Mouse (Mus musculus): ENCODE results near the gene Anxa4. TPM values are rescaled to one million over a fixed set of nuclear protein-coding genes. Genes with fewer than 3 reads are reported as not detected.
A peak's percentile ranks its signal among the peaks of the same experiment; 100 is the strongest.

Anxa4 gene
- 5.3 and 6.2 TPM in 2 replicates for polyA plus RNA-seq (2015; fragmentation: Nextera tagmentation; extraction: Ambion mirVana)

DNA sequence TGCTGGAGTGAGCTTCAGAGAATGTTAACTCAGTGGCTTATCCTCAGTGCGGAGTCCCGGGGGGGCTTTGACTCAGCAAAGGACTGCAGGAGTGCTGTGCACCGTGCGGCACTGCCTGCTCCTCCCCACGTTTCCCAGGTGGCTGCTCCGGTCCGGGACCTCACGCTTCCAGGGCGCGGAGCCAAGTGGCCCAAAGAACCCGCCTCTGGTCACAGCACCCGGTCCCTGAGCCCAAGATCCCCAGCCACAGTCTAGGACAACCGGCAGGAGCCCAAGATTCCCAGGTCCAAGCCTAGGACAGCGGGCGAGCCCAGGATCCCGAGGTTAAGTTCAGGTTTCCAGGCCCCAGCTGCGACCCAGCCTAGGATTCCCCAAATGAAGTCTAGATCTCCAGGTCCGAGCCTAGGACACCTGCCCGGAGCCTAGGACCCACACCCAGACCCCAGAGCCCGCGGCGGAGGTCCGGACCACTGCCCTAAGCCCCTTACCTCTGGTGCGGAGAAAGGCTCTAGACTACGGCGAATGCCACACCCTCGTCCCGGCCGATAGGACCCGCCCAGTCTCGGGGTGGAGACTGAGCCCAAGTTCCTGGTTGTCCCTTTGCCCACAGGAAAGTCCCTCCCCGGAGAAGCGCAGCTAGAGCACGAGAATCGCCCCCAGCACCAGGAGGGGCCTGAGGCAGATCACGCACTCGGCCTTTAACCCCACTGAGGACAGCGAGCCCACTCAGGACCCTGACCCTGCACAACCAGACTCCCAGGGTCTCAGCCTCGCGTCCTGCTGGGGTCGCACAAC, at the start of gene Anxa4:
TSS of gene Anxa4 (minus strand) at position 564 of the 795 bp plus-strand sequence.
- no peak for ATAC-seq (ENCODE audit: low FRiP score)
- WGBS, result 1% methylated on average over 41 of the region's 41 CpGs
- peaks cover 51% of the 10 kb centered on the region for H3K27me3 ChIP-seq
- peaks cover 15% of the 10 kb centered on the region for H3K4me1 ChIP-seq (replicated peaks)
- H3K4me2 ChIP-seq, result peak within 1 kb of the TSS; percentile 77
- no peaks in the 10 kb centered on the region for H3K36me3 ChIP-seq
- H3K9ac ChIP-seq, result peak within 1 kb of the TSS; percentile 66
- H3K27ac ChIP-seq, result no peak within 1 kb of the TSS
- H3K9me3 ChIP-seq, result no peaks in the 10 kb centered on the region
- peak within 1 kb of the TSS; percentile 43 for H3K4me3 ChIP-seq

DNA sequence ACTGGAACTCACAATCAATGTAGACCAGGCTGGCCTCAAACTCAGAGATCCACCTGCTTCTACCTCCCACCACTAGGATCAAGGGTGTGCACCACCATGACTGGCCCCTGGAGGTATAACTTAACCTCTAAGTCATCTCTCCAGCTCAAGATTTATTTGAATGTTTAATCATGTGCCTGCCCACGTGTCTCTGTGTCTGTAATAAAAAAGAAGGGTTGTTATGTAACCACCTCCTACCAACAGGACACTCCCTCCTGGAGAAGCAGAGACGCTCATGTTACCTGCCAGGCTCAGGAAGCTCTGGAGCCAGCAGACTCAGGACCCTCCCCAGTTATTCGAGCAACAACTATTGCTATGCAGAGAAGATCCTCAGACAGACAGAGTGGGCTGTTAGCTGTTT, 48.6 kb upstream of the Anxa4 start:
- H3K27ac ChIP-seq, result no peak overlapping the region
- 66% methylated on average over 3 of the region's 3 CpGs for WGBS
- no peak for ATAC-seq (ENCODE audit: low FRiP score)
- no peaks in the 10 kb centered on the region for H3K27me3 ChIP-seq
- no peak overlapping the region for H3K4me3 ChIP-seq
- H3K9ac ChIP-seq, result no peak overlapping the region
- H3K4me1 ChIP-seq (replicated peaks), result no peaks in the 10 kb centered on the region
- no peaks in the 10 kb centered on the region for H3K36me3 ChIP-seq
- no peaks in the 10 kb centered on the region for H3K9me3 ChIP-seq
- no peak overlapping the region for H3K4me2 ChIP-seq

DNA sequence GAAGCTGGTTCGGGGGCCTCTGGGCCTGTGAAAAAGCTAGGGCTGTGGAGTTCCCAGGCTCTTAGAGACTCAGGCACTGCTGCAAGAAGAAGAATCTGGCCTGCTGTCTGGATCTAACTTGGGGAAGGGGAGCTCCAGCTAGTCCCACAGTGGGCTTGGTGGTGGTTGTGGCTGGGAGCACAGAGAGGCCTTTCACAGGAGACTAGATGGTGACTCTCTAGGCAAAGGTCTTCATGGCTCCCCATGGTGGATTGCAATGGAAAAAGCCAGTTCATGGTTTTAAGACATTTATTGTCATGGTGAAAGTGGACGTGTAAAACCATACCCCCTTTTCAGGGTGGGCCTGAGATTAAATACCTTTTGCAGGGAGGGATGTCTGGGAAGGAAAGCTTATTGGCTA, 45.7 kb upstream of the Anxa4 start:
- Histone ChIP-seq H3K9ac (no peak overlapping the region), H3K27me3 (no peaks in the 10 kb centered on the region), H3K4me1 (replicated peaks) (no peaks in the 10 kb centered on the region), H3K4me3 (no peak overlapping the region), H3K36me3 (no peaks in the 10 kb centered on the region), H3K9me3 (no peaks in the 10 kb centered on the region), H3K4me2 (no peak overlapping the region), H3K27ac (no peak overlapping the region)
- no peak for ATAC-seq (ENCODE audit: low FRiP score)
- 85% methylated on average over 2 of the region's 2 CpGs for WGBS

DNA sequence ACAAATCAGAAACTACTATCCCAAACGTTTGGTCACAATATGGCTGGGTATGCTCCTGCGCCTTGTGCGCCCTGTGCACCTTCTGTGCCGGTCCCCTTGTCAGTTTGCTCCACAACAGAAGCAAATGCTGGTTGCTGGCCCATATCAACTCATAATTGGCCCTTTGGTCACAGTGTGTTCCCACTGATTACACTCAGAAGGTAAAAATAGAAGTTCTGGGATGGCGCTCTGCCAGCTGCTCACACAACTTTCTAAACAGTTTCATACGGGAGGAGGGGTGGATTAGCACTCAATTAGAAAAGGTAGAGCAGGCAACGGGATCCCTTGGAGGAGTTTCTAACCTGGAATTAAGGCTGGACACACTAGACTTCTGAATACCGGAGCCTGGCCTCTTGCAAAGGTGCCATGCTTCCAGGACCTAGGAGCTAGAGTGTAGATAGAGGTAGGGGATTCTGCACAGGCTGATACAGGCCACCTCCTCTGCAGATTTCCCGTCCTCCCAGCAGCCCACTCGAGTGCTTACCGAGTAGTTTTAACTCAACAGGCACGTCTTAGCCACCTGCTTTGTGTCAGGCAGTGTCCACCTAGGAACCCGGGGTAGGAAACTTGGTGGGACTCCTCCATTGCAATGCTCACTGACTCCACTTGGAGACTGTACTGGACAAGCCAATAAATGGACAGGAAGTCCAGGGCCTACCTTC, 39.6 kb upstream of the Anxa4 start:
- Histone ChIP-seq H3K4me3 (no peak overlapping the region), H3K36me3 (no peaks in the 10 kb centered on the region), H3K4me2 (no peak overlapping the region), H3K4me1 (replicated peaks) (no peaks in the 10 kb centered on the region), H3K27ac (no peak overlapping the region), H3K27me3 (no peaks in the 10 kb centered on the region), H3K9me3 (no peaks in the 10 kb centered on the region), H3K9ac (no peak overlapping the region)
- 89% methylated on average over 13 of the region's 13 CpGs for WGBS
- no peak for ATAC-seq (ENCODE audit: low FRiP score)

DNA sequence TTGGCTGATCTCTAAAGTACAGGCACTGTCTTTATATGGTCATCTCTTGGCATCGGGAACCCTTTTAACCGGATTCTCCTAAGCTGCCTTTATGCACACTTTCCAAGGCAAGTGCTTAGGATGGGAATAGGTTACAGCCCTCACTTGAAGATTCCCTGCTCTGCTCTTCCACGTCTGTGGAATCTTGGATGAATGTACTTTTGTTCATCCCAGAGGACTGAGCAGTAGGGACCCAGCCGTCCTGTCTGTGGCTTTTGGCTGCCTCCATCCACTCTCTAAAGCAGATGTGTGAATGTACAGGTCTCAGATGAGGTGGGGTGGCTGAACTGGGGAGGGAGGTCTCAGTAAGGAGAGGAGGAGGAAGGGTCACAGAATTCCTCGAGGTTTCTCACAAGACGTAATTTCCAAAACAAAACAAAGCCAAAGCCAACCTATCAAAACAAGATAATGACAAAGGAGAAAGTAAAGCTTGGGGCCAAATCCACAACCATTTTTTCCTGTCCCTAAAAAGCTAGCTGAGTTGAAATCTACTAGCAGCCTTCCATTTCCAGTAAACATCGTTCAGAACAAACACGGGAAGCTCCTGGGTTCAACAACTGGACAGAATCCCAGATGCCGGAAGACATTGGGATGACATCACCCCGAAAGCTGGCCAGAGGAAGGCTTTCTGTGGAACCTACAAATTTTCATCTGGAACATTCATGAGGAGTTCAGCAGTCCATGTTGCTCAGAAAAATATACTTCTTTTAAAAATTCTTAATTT, 37.5 kb upstream of the Anxa4 start:
- ATAC-seq (ENCODE audit: low FRiP score), result no peak
- no peaks in the 10 kb centered on the region for H3K36me3 ChIP-seq
- H3K27me3 ChIP-seq, result no peaks in the 10 kb centered on the region
- H3K9ac ChIP-seq, result no peak overlapping the region
- H3K4me1 ChIP-seq (replicated peaks), result no peaks in the 10 kb centered on the region
- H3K4me2 ChIP-seq, result no peak overlapping the region
- no peak overlapping the region for H3K4me3 ChIP-seq
- 83% methylated on average over 10 of the region's 10 CpGs for WGBS
- H3K9me3 ChIP-seq, result no peaks in the 10 kb centered on the region
- no peak overlapping the region for H3K27ac ChIP-seq

DNA sequence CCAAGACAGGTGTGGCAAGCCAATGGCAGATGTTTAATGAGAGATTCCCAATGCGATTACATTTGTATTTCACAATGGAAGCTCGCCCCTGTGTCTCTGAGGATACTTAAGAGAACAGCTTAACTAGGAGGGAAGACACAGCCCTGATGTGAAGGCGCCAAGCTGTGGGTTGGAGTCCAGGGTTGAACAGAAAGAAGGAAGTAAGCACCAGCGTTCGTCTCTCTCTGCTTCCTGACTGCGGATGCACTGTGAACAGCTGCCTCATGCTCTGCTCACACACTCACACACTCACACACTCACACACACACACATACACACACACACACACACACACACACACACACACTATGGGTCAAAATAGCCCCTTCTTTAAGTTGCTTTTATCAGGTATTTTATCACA, 36.4 kb upstream of the Anxa4 start:
- WGBS, result 84% methylated on average over 6 of the region's 6 CpGs

DNA sequence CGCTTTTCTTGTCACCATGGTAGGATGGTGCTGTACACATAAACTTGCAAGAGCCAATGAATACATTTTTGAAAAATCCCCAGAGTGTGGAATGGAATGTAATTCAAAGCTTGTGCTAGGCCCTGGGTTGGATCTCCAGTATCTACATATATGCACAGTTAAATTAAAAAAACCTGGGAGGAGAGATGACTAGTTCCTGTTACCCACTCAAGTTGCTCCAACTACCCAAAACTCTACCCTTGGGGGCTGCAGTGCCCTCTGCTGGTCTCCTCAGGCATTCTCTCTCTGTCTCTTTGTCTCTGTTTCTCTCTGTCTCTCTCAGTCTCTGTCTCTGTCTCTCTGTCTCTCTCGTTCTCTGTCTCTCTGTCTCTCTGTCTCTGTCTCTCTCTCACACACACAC, 34.0 kb upstream of the Anxa4 start:
- H3K4me3 ChIP-seq, result no peak overlapping the region
- no peaks in the 10 kb centered on the region for H3K9me3 ChIP-seq
- no peak overlapping the region for H3K27ac ChIP-seq
- no peak overlapping the region for H3K9ac ChIP-seq
- H3K27me3 ChIP-seq, result peaks cover 13% of the 10 kb centered on the region
- no peaks in the 10 kb centered on the region for H3K36me3 ChIP-seq
- ATAC-seq (ENCODE audit: low FRiP score), result no peak
- 83% methylated on average over 2 of the region's 2 CpGs for WGBS
- peaks cover 4% of the 10 kb centered on the region for H3K4me1 ChIP-seq (replicated peaks)
- no peak overlapping the region for H3K4me2 ChIP-seq

More for the DNA sequence above, 36.4 kb upstream of the Anxa4 start:
- Histone ChIP-seq H3K9me3 (no peaks in the 10 kb centered on the region), H3K4me3 (no peak overlapping the region), H3K4me1 (replicated peaks) (no peaks in the 10 kb centered on the region), H3K36me3 (no peaks in the 10 kb centered on the region), H3K4me2 (no peak overlapping the region), H3K9ac (no peak overlapping the region), H3K27me3 (no peaks in the 10 kb centered on the region), H3K27ac (no peak overlapping the region)
- no peak for ATAC-seq (ENCODE audit: low FRiP score)

DNA sequence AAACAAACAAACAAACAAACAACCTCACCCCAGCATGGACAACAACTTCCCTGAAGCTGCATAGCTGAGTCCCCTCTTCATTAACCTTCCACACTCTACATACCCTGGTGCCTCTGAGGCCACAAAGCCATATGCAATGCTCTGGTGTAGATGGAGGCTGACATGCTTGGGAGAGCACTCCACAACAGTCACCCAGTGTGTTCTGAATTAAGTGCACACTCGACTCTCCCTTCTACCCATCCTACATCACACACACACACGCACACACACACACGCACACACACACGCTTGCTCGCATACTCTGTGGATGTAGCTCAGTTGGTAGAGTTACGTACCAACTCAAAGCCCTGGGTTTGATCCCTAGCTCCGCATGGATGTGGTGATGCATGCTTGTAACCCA, 31.0 kb upstream of the Anxa4 start:
- no peak overlapping the region for H3K27ac ChIP-seq
- no peak for ATAC-seq (ENCODE audit: low FRiP score)
- 91% methylated on average over 7 of the region's 7 CpGs for WGBS

DNA sequence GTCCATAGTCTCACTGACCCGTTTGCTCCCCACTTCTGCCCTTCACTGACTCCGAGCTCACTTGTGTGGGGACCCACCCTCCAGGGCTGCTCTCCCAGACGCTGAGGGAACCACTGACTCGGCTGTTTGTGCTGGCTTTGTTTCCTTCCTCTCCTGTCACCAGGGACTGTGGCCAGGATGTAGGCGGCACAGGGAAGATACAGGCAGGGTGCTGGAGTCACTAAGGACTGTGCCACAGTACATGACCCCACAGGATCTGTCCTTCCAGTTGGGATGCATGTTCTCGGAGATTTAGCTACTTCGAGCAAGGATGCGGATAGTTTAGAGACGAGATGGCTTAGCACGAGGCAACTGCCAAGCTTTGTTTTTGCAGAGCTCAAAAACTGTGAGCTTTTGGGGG, 30.4 kb upstream of the Anxa4 start:
- Histone ChIP-seq H3K27me3 (peaks cover 13% of the 10 kb centered on the region), H3K4me1 (replicated peaks) (peaks cover 9% of the 10 kb centered on the region), H3K4me3 (no peak overlapping the region), H3K36me3 (no peaks in the 10 kb centered on the region), H3K9me3 (no peaks in the 10 kb centered on the region), H3K27ac (no peak overlapping the region), H3K9ac (no peak overlapping the region), H3K4me2 (no peak overlapping the region)
- ATAC-seq (ENCODE audit: low FRiP score), result no peak
- WGBS, result 46% methylated on average over 10 of the region's 10 CpGs

More for the DNA sequence above, 31.0 kb upstream of the Anxa4 start:
- Histone ChIP-seq H3K36me3 (no peaks in the 10 kb centered on the region), H3K4me1 (replicated peaks) (peaks cover 9% of the 10 kb centered on the region), H3K9ac (no peak overlapping the region), H3K9me3 (no peaks in the 10 kb centered on the region), H3K4me2 (no peak overlapping the region), H3K27me3 (peaks cover 13% of the 10 kb centered on the region), H3K4me3 (no peak overlapping the region)

DNA sequence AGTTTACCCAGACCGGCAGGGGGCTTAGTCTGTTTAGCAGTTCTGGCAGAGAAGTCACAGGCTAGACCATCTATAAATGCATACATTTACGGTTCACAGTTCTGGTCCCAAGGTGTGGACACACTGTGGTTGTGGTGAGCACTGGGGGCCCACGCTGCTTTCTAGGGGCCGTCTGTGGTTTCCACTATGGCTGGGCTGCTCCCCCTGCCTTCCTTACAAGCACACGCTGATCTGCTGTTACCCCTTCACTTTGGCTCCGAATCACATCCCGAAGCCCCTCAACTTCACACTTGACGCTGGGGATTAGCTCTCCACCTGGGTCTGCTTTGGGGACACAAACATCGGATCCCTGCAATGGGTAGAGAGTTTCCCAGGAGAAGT, 29.7 kb upstream of the Anxa4 start:
- Histone ChIP-seq H3K9ac (no peak overlapping the region), H3K27ac (no peak overlapping the region), H3K4me3 (0 out of 2 replicates have a peak overlapping the region, but pooled peaks have one; percentile 10), H3K4me1 (replicated peaks) (peaks cover 9% of the 10 kb centered on the region), H3K36me3 (no peaks in the 10 kb centered on the region), H3K9me3 (no peaks in the 10 kb centered on the region), H3K4me2 (peak overlapping the region; percentile 38; the same call in 1 of the 2 replicates), H3K27me3 (peaks cover 13% of the 10 kb centered on the region)
- ATAC-seq (ENCODE audit: low FRiP score), result no peak
- WGBS, result 33% methylated on average over 9 of the region's 9 CpGs

DNA sequence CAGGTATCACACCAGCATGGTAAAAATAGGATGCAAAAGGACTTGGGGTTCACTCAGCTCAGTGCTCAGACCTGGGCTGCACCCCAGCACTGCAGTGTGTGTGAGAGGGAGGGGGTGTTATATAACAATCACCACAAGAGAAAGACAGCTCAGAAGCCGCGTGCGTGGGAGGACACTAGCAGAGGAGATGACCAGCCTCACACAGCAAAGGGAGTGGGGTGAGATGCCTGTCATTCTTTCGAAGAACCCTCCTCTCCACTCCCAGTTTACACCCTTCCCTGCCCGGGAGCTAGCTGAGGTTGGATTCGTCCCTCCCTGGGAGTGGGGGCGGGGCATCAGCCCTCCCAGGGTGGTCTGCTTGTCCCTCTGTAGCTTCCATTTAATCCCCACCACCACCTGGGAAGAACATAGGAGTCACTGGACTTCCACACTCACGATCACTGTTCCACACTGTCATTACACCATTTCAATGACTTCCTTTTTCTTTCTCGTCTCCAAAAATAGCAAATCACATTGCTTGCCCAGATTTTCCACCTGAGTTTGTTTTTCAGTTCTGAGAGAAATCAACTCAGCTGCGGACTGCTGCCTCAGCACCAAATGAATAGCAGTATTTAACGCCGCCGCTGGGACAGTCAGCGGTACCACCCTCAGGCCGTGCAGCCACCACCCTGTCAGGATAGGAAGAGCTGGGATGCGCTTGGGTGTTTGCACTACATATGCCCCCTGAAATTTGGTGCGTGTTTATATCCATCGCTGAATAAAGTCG, 29.1 kb upstream of the Anxa4 start:
- 5% methylated on average over 19 of the region's 19 CpGs for WGBS
- peak overlapping the region; percentile 10; the same call in 1 of the 2 replicates for H3K4me3 ChIP-seq
- ATAC-seq (ENCODE audit: low FRiP score), result no peak

More for the DNA sequence above, 29.1 kb upstream of the Anxa4 start:
- Histone ChIP-seq H3K4me1 (replicated peaks) (peaks cover 9% of the 10 kb centered on the region), H3K4me2 (peak overlapping the region; percentile 38), H3K36me3 (no peaks in the 10 kb centered on the region), H3K9me3 (no peaks in the 10 kb centered on the region), H3K9ac (peak overlapping the region; percentile 31; the same call in 1 of the 2 replicates), H3K27ac (no peak overlapping the region), H3K27me3 (peaks cover 13% of the 10 kb centered on the region)

All from hindbrain, embryonic 13.5 days (tissue).